Mouse (Mus musculus) cerebellum, adult 18-20 months (tissue): ENCODE measurements around the gene Ccdc28b.

ENCODE experiments used
- DNase-seq, 2 experiments: peaks; one replicate each; pipeline ENCODE4 v3.0.0; 2021

Gene Ccdc28b

GRCm38 (mm10) chr4:129584370-129584769, 39.4 kb downstream of the Ccdc28b start:
- no peak for DNase-seq

- no peak for DNase-seq
These were observed 41.5 kb downstream of the Ccdc28b start for GRCm38 (mm10) chr4:129582251-129582650.

GRCm38 (mm10) chr4:129580347-129580746, 43.4 kb downstream of the Ccdc28b start:
- DNase-seq: peak; percentile 41

GRCm38 (mm10) chr4:129578466-129578865, 45.3 kb downstream of the Ccdc28b start, which contains the start of gene Fam167b:
Gene Fam167b (minus strand): TSS chr4:129578549.
- DNase-seq: no peak

GRCm38 (mm10) chr4:129577688-129578087, 46.1 kb downstream of the Ccdc28b start:
- no peak for DNase-seq

GRCm38 (mm10) chr4:129576863-129577491, 46.8 kb downstream of the Ccdc28b start:
- peak; percentile 50 to 55 for DNase-seq

- DNase-seq: no peak
These were observed 48.4 kb downstream of the Ccdc28b start for GRCm38 (mm10) chr4:129575171-129575844.

- DNase-seq: no peak
These were observed 50.3 kb downstream of the Ccdc28b start, which contains the start of gene Lck for GRCm38 (mm10) chr4:129573430-129573829. Gene Lck (minus strand): TSS chr4:129573641.

- no peak for DNase-seq
These were observed 50.7 kb downstream of the Ccdc28b start for GRCm38 (mm10) chr4:129573093-129573370.

- DNase-seq: no peak
These were observed 51.3 kb downstream of the Ccdc28b start for GRCm38 (mm10) chr4:129572236-129573092.

- DNase-seq: no peak
These were observed 52.1 kb downstream of the Ccdc28b start for GRCm38 (mm10) chr4:129571551-129572084.

- no peak for DNase-seq
These were observed 53.7 kb downstream of the Ccdc28b start for GRCm38 (mm10) chr4:129570028-129570427.
